Mouse (Mus musculus): ENCODE results near the gene Acsm5.

DNA sequence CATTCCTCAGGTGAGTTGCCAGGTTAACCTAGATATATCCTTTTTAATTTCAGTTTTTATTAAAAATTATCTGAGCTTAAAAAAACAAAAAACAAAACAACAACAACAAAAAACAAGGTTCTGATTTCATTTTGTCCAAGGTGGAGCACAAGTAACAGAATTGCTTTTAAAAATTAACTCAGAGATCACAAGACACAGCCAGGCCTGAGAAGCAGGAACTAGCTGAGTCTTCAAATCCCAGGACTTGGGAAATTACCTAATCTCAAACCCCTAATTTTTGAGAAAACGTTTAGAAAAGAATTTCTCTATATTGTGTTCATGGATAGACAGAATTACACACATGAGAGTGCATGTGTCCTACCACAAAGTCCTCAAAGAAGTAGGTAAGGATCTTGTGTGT, 13.7 kb downstream of the Acsm5 start:
- TF ChIP-seq CTCF (IDR thresholded peaks at IDR 0.05; ENCODE audit: low read depth) (no peak), EP300 (optimal IDR thresholded peaks at IDR 0.05) (no peak)

All from stomach, postnatal 0 days (tissue).